Mouse (Mus musculus) layer of hippocampus, adult 9-11 months (tissue): ENCODE results near the gene C2cd2l.
"Not testable (repeated sequence)": the region's sequence is repeated elsewhere in the genome, so short reads cannot be mapped to it uniquely, and the experiment has no call there.

ENCODE experiments used
- DNase-seq: peaks from one replicate; pipeline ENCODE4 v3.0.0; 2022

The C2cd2l gene

GRCm38 (mm10) chr9:44319887-44320798 lies at the start of gene C2cd2l:
TSS of gene C2cd2l (minus strand) at chr9:44320285.
- peak; percentile 97 for DNase-seq

GRCm38 (mm10) chr9:44364480-44364879 lies 44.4 kb upstream of the C2cd2l start:
- no peak for DNase-seq

GRCm38 (mm10) chr9:44361931-44362330 lies 41.8 kb upstream of the C2cd2l start:
- DNase-seq, result not testable (repeated sequence)

- DNase-seq, result peak; percentile 93
These were observed 41.3 kb upstream of the C2cd2l start, which contains the start of gene Vps11 for GRCm38 (mm10) chr9:44361190-44361917. TSS of gene Vps11 (minus strand) at chr9:44361670.

GRCm38 (mm10) chr9:44357207-44357606 lies 37.1 kb upstream of the C2cd2l start:
- no peak for DNase-seq

- DNase-seq, result no peak
These were observed 33.1 kb upstream of the C2cd2l start for GRCm38 (mm10) chr9:44353142-44353541.

GRCm38 (mm10) chr9:44352337-44352736 lies 32.3 kb upstream of the C2cd2l start:
- no peak for DNase-seq

- DNase-seq, result peak; percentile 45
These were observed 31.3 kb upstream of the C2cd2l start for GRCm38 (mm10) chr9:44351396-44351795.

GRCm38 (mm10) chr9:44348546-44348945 lies 28.5 kb upstream of the C2cd2l start:
- no peak for DNase-seq

GRCm38 (mm10) chr9:44347621-44348020 lies 27.5 kb upstream of the C2cd2l start:
- no peak for DNase-seq

GRCm38 (mm10) chr9:44347166-44347565 lies 27.1 kb upstream of the C2cd2l start:
- no peak for DNase-seq

- DNase-seq, result peak; percentile 64
These were observed 25.7 kb upstream of the C2cd2l start for GRCm38 (mm10) chr9:44345570-44346433.

GRCm38 (mm10) chr9:44343781-44344421 lies 23.8 kb upstream of the C2cd2l start, which contains the start of gene Hmbs:
TSS of gene Hmbs (minus strand) at chr9:44344228.
- peak; percentile 90 for DNase-seq

- DNase-seq, result no peak
These were observed 23.2 kb upstream of the C2cd2l start for GRCm38 (mm10) chr9:44343290-44343689.

GRCm38 (mm10) chr9:44342605-44343004 lies 22.5 kb upstream of the C2cd2l start:
- no peak for DNase-seq

- DNase-seq, result no peak
These were observed 22.1 kb upstream of the C2cd2l start for GRCm38 (mm10) chr9:44342173-44342572.

- no peak for DNase-seq
These were observed 21.4 kb upstream of the C2cd2l start for GRCm38 (mm10) chr9:44341487-44341886.

GRCm38 (mm10) chr9:44338574-44338973 lies 18.5 kb upstream of the C2cd2l start:
- DNase-seq, result no peak

GRCm38 (mm10) chr9:44337436-44338169 lies 17.5 kb upstream of the C2cd2l start:
- DNase-seq, result no peak

GRCm38 (mm10) chr9:44336964-44337363 lies 16.9 kb upstream of the C2cd2l start:
- DNase-seq, result no peak

- not testable (repeated sequence) for DNase-seq
These were observed 16.4 kb upstream of the C2cd2l start for GRCm38 (mm10) chr9:44336513-44336912.

GRCm38 (mm10) chr9:44336093-44336406 lies 16.0 kb upstream of the C2cd2l start:
- DNase-seq, result no peak
